Mouse (Mus musculus) MEL (cell line): Measurements from ENCODE around the gene Gm49342. TPM values are rescaled to one million over a fixed set of nuclear protein-coding genes. Genes with fewer than 3 reads are reported as not detected.

Experiments used
- DNase-seq: peaks from one replicate; pipeline ENCODE4 v3.0.0; 2011; ENCODE audit warnings: low read depth, low spot score
- H3K27ac ChIP-seq: 2 replicates; pipeline ENCODE4 v1.5.1; 2012; ENCODE audit warnings: low read depth, mild to moderate bottlenecking, control low read depth, low read length, moderate library complexity; ENCODE audit not compliant: control insufficient read depth
- H3K27me3 ChIP-seq, 2 experiments: fragments of 150-350 bp in 1 of 2; sonication (generic) in 1 of 2; 2 replicates each; pipeline ENCODE4 v1.6.1; 2012; ENCODE audit warnings: low read length in 2 of 2, mild to moderate bottlenecking in 2 of 2, improper control_type of control experiment in 1 of 2, moderate library complexity in 1 of 2; ENCODE audit not compliant: insufficient read depth in 2 of 2, control insufficient read depth in 1 of 2
- H3K36me3 ChIP-seq, 2 experiments: 2 replicates each; pipeline ENCODE4 v1.6.1; 2012 to 2014; ENCODE audit warnings: low read length in 2 of 2, improper control_type of control experiment in 1 of 2, inconsistent platforms in 1 of 2, mild to moderate bottlenecking in 1 of 2; ENCODE audit not compliant: insufficient read depth in 2 of 2, control insufficient read depth in 1 of 2
- H3K4me1 ChIP-seq, 2 experiments: fragments of 150-350 bp in 1 of 2; sonication (generic) in 1 of 2; 2 replicates each; pipeline ENCODE4 v1.6.1; 2012; ENCODE audit warnings: low read length in 2 of 2, improper control_type of control experiment in 1 of 2, mild to moderate bottlenecking in 1 of 2; ENCODE audit not compliant: insufficient read depth in 2 of 2, control insufficient read depth in 1 of 2
- H3K4me3 ChIP-seq, 2 experiments: fragments of 150-350 bp in 1 of 2; sonication (generic) in 1 of 2; 2 replicates each; pipeline ENCODE4 v1.5.1; 2012; ENCODE audit warnings: low read depth in 2 of 2, low read length in 2 of 2, mild to moderate bottlenecking in 2 of 2, moderate library complexity in 2 of 2, control low read depth in 1 of 2, improper control_type of control experiment in 1 of 2; ENCODE audit not compliant: control insufficient read depth in 1 of 2, insufficient read depth in 1 of 2
- H3K79me2 ChIP-seq: 2 replicates; pipeline ENCODE4 v1.6.1; 2012; ENCODE audit warnings: mild to moderate bottlenecking, low read length, moderate library complexity; ENCODE audit not compliant: control insufficient read depth, poor library complexity, insufficient read depth
- H3K9ac ChIP-seq: 2 replicates; pipeline ENCODE4 v1.6.1; 2012; ENCODE audit warnings: low read depth, mild to moderate bottlenecking, control low read depth, low read length, moderate library complexity; ENCODE audit not compliant: control insufficient read depth, poor library complexity, severe bottlenecking
- H3K9me3 ChIP-seq: fragments of 150-350 bp; sonication (generic); replicated peaks from 2 replicates; pipeline ENCODE4 v1.6.1; 2012; ENCODE audit warnings: mild to moderate bottlenecking, low read length, improper control_type of control experiment, moderate library complexity; ENCODE audit not compliant: insufficient read depth
- BHLHE40 ChIP-seq: IDR thresholded peaks from 2 replicates; pipeline ENCODE4 v1.6.1; 2012; ENCODE audit warnings: low read depth, mild to moderate bottlenecking, inconsistent platforms, low read length, improper control_type of control experiment, borderline replicate concordance
- CHD2 ChIP-seq: IDR thresholded peaks from 2 replicates; pipeline ENCODE4 v1.6.1; 2011; ENCODE audit warnings: low read length, improper control_type of control experiment
- CTCF ChIP-seq, 3 experiments: IDR thresholded peaks in 2 of 3; conservative IDR thresholded peaks in 1 of 3; 2 replicates each; pipeline ENCODE4 v1.5.1; 2011 to 2012; ENCODE audit warnings: low read length in 3 of 3, low read depth in 2 of 3, mild to moderate bottlenecking in 2 of 3, improper control_type of control experiment in 1 of 3, inconsistent platforms in 1 of 3, mixed read lengths in 1 of 3, moderate library complexity in 1 of 3; ENCODE audit not compliant: control insufficient read depth in 1 of 3, insufficient read depth in 1 of 3, poor library complexity in 1 of 3, severe bottlenecking in 1 of 3
- EP300 ChIP-seq, 2 experiments: IDR thresholded peaks; 2 replicates each; pipeline ENCODE4 v1.6.1; 2011; ENCODE audit warnings: improper control_type of control experiment in 2 of 2, low read length in 2 of 2, low read depth in 1 of 2, mild to moderate bottlenecking in 1 of 2
- ETS1 ChIP-seq: IDR thresholded peaks from 2 replicates; pipeline ENCODE4 v1.6.1; 2012; ENCODE audit warnings: low read depth, mild to moderate bottlenecking, inconsistent platforms, low read length, improper control_type of control experiment, moderate library complexity
- GABPA ChIP-seq: IDR thresholded peaks from 2 replicates; pipeline ENCODE4 v1.6.1; 2012; ENCODE audit warnings: low read depth, mild to moderate bottlenecking, inconsistent platforms, low read length, improper control_type of control experiment, moderate library complexity
- JUND ChIP-seq: IDR thresholded peaks from 2 replicates; pipeline ENCODE4 v1.6.1; 2011; ENCODE audit warnings: low read depth, mild to moderate bottlenecking, improper control_type of control experiment, low read length
- KAT2A ChIP-seq: conservative IDR thresholded peaks from 2 replicates; pipeline ENCODE4 v1.6.1; 2012; ENCODE audit warnings: low read depth, low read length, improper control_type of control experiment, inconsistent platforms
- MAFK ChIP-seq: IDR thresholded peaks from 2 replicates; pipeline ENCODE4 v1.6.1; 2011; ENCODE audit warnings: low read depth, mild to moderate bottlenecking, low read length, improper control_type of control experiment, borderline replicate concordance
- MAX ChIP-seq: IDR thresholded peaks from 2 replicates; pipeline ENCODE4 v1.6.1; 2011; ENCODE audit warnings: low read length, improper control_type of control experiment
- MAZ ChIP-seq: IDR thresholded peaks from 2 replicates; pipeline ENCODE4 v1.6.1; 2012; ENCODE audit warnings: low read depth, mild to moderate bottlenecking, inconsistent platforms, low read length, improper control_type of control experiment
- MXI1 ChIP-seq: IDR thresholded peaks from 2 replicates; pipeline ENCODE4 v1.6.1; 2011; ENCODE audit warnings: mild to moderate bottlenecking, low read depth, low read length, improper control_type of control experiment
- NELFE ChIP-seq: IDR thresholded peaks from 2 replicates; pipeline ENCODE4 v1.6.1; 2011; ENCODE audit warnings: low read depth, low read length, improper control_type of control experiment
- NRF1 ChIP-seq: IDR thresholded peaks from 2 replicates; pipeline ENCODE4 v1.6.1; 2014; ENCODE audit warnings: low read depth, mild to moderate bottlenecking, inconsistent platforms, low read length, improper control_type of control experiment, moderate library complexity; ENCODE audit not compliant: poor library complexity, insufficient read depth, severe bottlenecking
- RCOR1 ChIP-seq: IDR thresholded peaks from 2 replicates; pipeline ENCODE4 v1.6.1; 2012; ENCODE audit warnings: low read depth, mild to moderate bottlenecking, inconsistent platforms, low read length, improper control_type of control experiment
- TAL1 ChIP-seq: IDR thresholded peaks from 2 replicates; pipeline ENCODE4 v1.6.1; 2012; ENCODE audit warnings: mild to moderate bottlenecking, inconsistent platforms, low read length, moderate library complexity, mixed read lengths
- TCF12 ChIP-seq: IDR thresholded peaks from 2 replicates; pipeline ENCODE4 v1.6.1; 2014; ENCODE audit warnings: low read depth, mild to moderate bottlenecking, inconsistent platforms, low read length, improper control_type of control experiment, moderate library complexity
- ZC3H11A ChIP-seq: IDR thresholded peaks from 2 replicates; pipeline ENCODE4 v1.6.1; 2012; ENCODE audit warnings: low read depth, mild to moderate bottlenecking, inconsistent platforms, low read length, improper control_type of control experiment
- ZKSCAN1 ChIP-seq: IDR thresholded peaks from 2 replicates; pipeline ENCODE4 v1.6.1; 2012; ENCODE audit warnings: low read depth, mild to moderate bottlenecking, inconsistent platforms, low read length, improper control_type of control experiment, moderate library complexity
- polyA plus RNA-seq, 2 experiments: library from polyadenylated mRNA; stranded (reverse) in 1 of 2; unstranded in 1 of 2; fragments of >175 nt in 1 of 2; fragments of >200 nt in 1 of 2; gene quantifications; 2 replicates each; pipeline versions ENCODE4 v1.2.1 to v1.2.4; 2012; ENCODE audit warnings: low replicate concordance in 2 of 2, low read depth in 1 of 2; ENCODE audit not compliant: insufficient read length in 2 of 2, insufficient read depth in 1 of 2, missing spikeins in 1 of 2
- total RNA-seq: library from RNA; depleted of rRNA; stranded (reverse); fragments of 300-350 nt; gene quantifications from 2 replicates; pipeline ENCODE4 v1.2.3, GENCODE M21; 2012

Gene Gm49342
- total and polyA plus RNA-seq, 3 experiments = 14.5 to 45.2 TPM; not detected in 1

DNA sequence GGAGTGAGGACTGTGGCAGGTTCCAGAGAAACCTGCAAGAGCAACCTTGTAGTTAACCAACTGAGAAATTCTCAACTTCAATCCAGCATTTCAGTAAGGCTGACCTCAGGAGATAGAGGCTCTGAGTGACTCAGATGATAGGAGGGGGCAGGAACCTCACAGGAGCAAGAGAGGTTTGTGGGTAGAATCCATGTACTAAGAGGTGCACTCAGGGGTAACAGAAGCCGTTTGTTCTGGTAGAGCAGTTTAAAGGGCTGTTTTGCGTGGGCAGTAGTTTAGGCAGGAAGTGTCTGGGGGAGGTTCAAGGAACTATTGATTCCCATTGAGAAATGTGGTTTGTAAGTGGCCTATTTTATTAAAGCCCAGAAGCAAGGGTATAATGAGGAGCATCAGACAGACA lies 36.9 kb downstream of the Gm49342 start:
- Histone ChIP-seq H3K4me3 (0 out of 4 replicates have a peak overlapping the region, but pooled peaks of 1 of the 2 experiments have one; percentile 16), H3K36me3 (no peaks in the 10 kb centered on the region; a peak in 2 of 4 replicates), H3K79me2 (no peaks in the 10 kb centered on the region), H3K9me3 (no peaks in the 10 kb centered on the region)
- TF ChIP-seq MAX (no peak), TAL1 (peak; percentile 17; the same call in 1 of the 2 replicates), EP300 (IDR thresholded peaks at IDR 0.05; ENCODE audit: low read depth in 1 of 2, low read length in 2 of 2) (peak; percentile 44)
- TF ChIP-seq, all 39 proteins: peak for 2
- DNase-seq = peak; percentile 70
- Histone ChIP-seq H3K27ac (no peak overlapping the region), H3K4me1 (peaks cover 3 to 13% of the 10 kb centered on the region in 2 experiments; a peak in 2 of 4 replicates), H3K27me3 (peaks cover 0 to 1% of the 10 kb centered on the region in 2 experiments; a peak in 1 of 4 replicates), H3K9ac (no peak overlapping the region)

GRCm38 (mm10) chr14:50981837-50982236 lies 37.5 kb downstream of the Gm49342 start:
- no peak for TF ChIP-seq GABPA
- TF ChIP-seq RCOR1 = no peak
- TF ChIP-seq CTCF (IDR thresholded peaks at IDR 0.05 in 2 of 3, conservative IDR thresholded peaks at IDR 0.05 in 1 of 3; ENCODE audit: control insufficient read depth in 1 of 3, insufficient read depth in 1 of 3, low read depth in 2 of 3, low read length in 3 of 3, poor library complexity in 1 of 3, severe bottlenecking in 1 of 3) = no peak
- no peak for TF ChIP-seq NELFE
- TF ChIP-seq CHD2 = no peak
- TF ChIP-seq ZC3H11A = no peak
- no peak for TF ChIP-seq MXI1
- TF ChIP-seq MAFK = no peak
- no peak for TF ChIP-seq ZKSCAN1
- TF ChIP-seq EP300 (IDR thresholded peaks at IDR 0.05; ENCODE audit: low read depth in 1 of 2, low read length in 2 of 2) = no peak; a peak in 1 of 4 replicates
- TF ChIP-seq MAZ = no peak
- TF ChIP-seq TAL1 = no peak
- TF ChIP-seq NRF1 = no peak
- TF ChIP-seq ETS1 = no peak
- no peak for TF ChIP-seq KAT2A
- TF ChIP-seq BHLHE40 = no peak
- no peak for TF ChIP-seq JUND
- TF ChIP-seq TCF12 = no peak
- peak overlapping the region; percentile 47; the same call in 1 of the 2 replicates for H3K27ac ChIP-seq
- no peaks in the 10 kb centered on the region for H3K9me3 ChIP-seq
- peak; percentile 48 for DNase-seq
- no peaks in the 10 kb centered on the region for H3K79me2 ChIP-seq
- peak overlapping the region in 1 of 2 experiments; percentile 7; a peak in 2 of 4 replicates for H3K4me3 ChIP-seq
- no peak overlapping the region for H3K9ac ChIP-seq
- peaks cover 0 to 1% of the 10 kb centered on the region in 2 experiments; a peak in 1 of 4 replicates for H3K27me3 ChIP-seq
- no peaks in the 10 kb centered on the region; a peak in 2 of 4 replicates for H3K36me3 ChIP-seq
- H3K4me1 ChIP-seq = peaks cover 3 to 13% of the 10 kb centered on the region in 2 experiments; a peak in 2 of 4 replicates
